Mouse (Mus musculus): ENCODE measurements at regions not wholly inside any gene's neighbourhood (a gene's known extent, or its start where the extent isn't known, plus 50 kb on each side); places are given as distances from the start of the nearest gene placed in this dataset.

- no peak for TF ChIP-seq CTCF (IDR thresholded peaks at IDR 0.05; ENCODE audit: low read depth)
- no peak for TF ChIP-seq EP300 (IDR thresholded peaks at IDR 0.05; ENCODE audit: low read depth)
Measured at GRCm38 (mm10) chr7:128885551-128885950, 140.8 kb downstream of the Sec23ip start.
